Mouse (Mus musculus): Measurements from ENCODE around the gene Cxcl17. TPM values are rescaled to one million over a fixed set of nuclear protein-coding genes. Genes with fewer than 3 reads are reported as not detected.

Cxcl17 gene
- polyA plus RNA-seq, 1 experiment from 2014 or later: not detected

GRCm38 (mm10) chr7:25380392-25381283, 32.0 kb downstream of the Cxcl17 start:
- H3K27ac ChIP-seq (ENCODE audit: poor library complexity, severe bottlenecking): no peak overlapping the region
- WGBS: 46% methylated on average over 18 of the region's 18 CpGs
- peak overlapping the region; percentile 76 for H3K9ac ChIP-seq
- peak overlapping the region; percentile 49 for H3K4me3 ChIP-seq
- ATAC-seq (ENCODE audit: insufficient number of reproducible peaks, low FRiP score): no peak
- H3K4me1 ChIP-seq (replicated peaks): peaks cover 31% of the 10 kb centered on the region
- H3K27me3 ChIP-seq (replicated peaks): no peaks in the 10 kb centered on the region
- no peaks in the 10 kb centered on the region for H3K9me3 ChIP-seq (replicated peaks)
- H3K36me3 ChIP-seq: peaks cover 34% of the 10 kb centered on the region
- peak overlapping the region; percentile 93 for H3K4me2 ChIP-seq

GRCm38 (mm10) chr7:25379551-25380351, 32.9 kb downstream of the Cxcl17 start:
- peak overlapping the region; percentile 49 for H3K4me3 ChIP-seq
- H3K4me2 ChIP-seq: peak overlapping the region; percentile 93
- peak overlapping the region; percentile 74 for H3K27ac ChIP-seq (ENCODE audit: poor library complexity, severe bottlenecking)
- ATAC-seq (ENCODE audit: insufficient number of reproducible peaks, low FRiP score): peak; percentile 70
- peaks cover 26% of the 10 kb centered on the region for H3K36me3 ChIP-seq
- peaks cover 28% of the 10 kb centered on the region for H3K4me1 ChIP-seq (replicated peaks)
- WGBS: 1% methylated on average over 42 of the region's 42 CpGs
- peak overlapping the region; percentile 76 for H3K9ac ChIP-seq
- H3K27me3 ChIP-seq (replicated peaks): no peaks in the 10 kb centered on the region
- no peaks in the 10 kb centered on the region for H3K9me3 ChIP-seq (replicated peaks)

GRCm38 (mm10) chr7:25378181-25379100, 34.2 kb downstream of the Cxcl17 start:
- peaks cover 15% of the 10 kb centered on the region for H3K36me3 ChIP-seq
- WGBS: 79% methylated on average over 13 of the region's 13 CpGs
- H3K9ac ChIP-seq: no peak overlapping the region

GRCm38 (mm10) chr7:25377100-25377700, 35.5 kb downstream of the Cxcl17 start:
- Histone ChIP-seq H3K4me2 (peak overlapping the region; percentile 66), H3K36me3 (peaks cover 6% of the 10 kb centered on the region), H3K4me1 (replicated peaks) (peaks cover 28% of the 10 kb centered on the region), H3K9ac (0 out of 2 replicates have a peak overlapping the region, but pooled peaks have one; percentile 16), H3K27ac (ENCODE audit: poor library complexity, severe bottlenecking) (no peak overlapping the region), H3K27me3 (replicated peaks) (0 out of 2 replicates have a peak, but pooled peaks cover 3% of the 10 kb centered on the region), H3K4me3 (peak overlapping the region; percentile 48), H3K9me3 (replicated peaks) (no peaks in the 10 kb centered on the region)
- 33% methylated on average over 8 of the region's 8 CpGs for WGBS
- no peak for ATAC-seq (ENCODE audit: insufficient number of reproducible peaks, low FRiP score)

More at GRCm38 (mm10) chr7:25378181-25379100, 34.2 kb downstream of the Cxcl17 start:
- H3K4me1 ChIP-seq (replicated peaks): peaks cover 28% of the 10 kb centered on the region
- no peaks in the 10 kb centered on the region for H3K27me3 ChIP-seq (replicated peaks)
- ATAC-seq (ENCODE audit: insufficient number of reproducible peaks, low FRiP score): no peak
- H3K4me3 ChIP-seq: no peak overlapping the region
- no peak overlapping the region for H3K4me2 ChIP-seq
- H3K27ac ChIP-seq (ENCODE audit: poor library complexity, severe bottlenecking): no peak overlapping the region
- no peaks in the 10 kb centered on the region for H3K9me3 ChIP-seq (replicated peaks)

- Histone ChIP-seq H3K4me1 (replicated peaks) (peaks cover 28% of the 10 kb centered on the region), H3K4me2 (peak overlapping the region; percentile 66), H3K9ac (0 out of 2 replicates have a peak overlapping the region, but pooled peaks have one; percentile 16), H3K36me3 (peaks cover 4% of the 10 kb centered on the region; the same call in 1 of the 2 replicates), H3K27ac (ENCODE audit: poor library complexity, severe bottlenecking) (no peak overlapping the region), H3K9me3 (replicated peaks) (no peaks in the 10 kb centered on the region), H3K27me3 (replicated peaks) (0 out of 2 replicates have a peak, but pooled peaks cover 3% of the 10 kb centered on the region), H3K4me3 (peak overlapping the region; percentile 48)
- ATAC-seq (ENCODE audit: insufficient number of reproducible peaks, low FRiP score): peak; percentile 67; the same call in 1 of the 2 replicates
- 3% methylated on average over 17 of the region's 17 CpGs for WGBS
These were observed 36.1 kb downstream of the Cxcl17 start for GRCm38 (mm10) chr7:25376556-25376955.

GRCm38 (mm10) chr7:25372441-25372840, 40.2 kb downstream of the Cxcl17 start:
- peaks cover 13% of the 10 kb centered on the region for H3K4me1 ChIP-seq (replicated peaks)
- H3K9me3 ChIP-seq (replicated peaks): no peaks in the 10 kb centered on the region
- no peak for ATAC-seq (ENCODE audit: insufficient number of reproducible peaks, low FRiP score)
- peaks cover 38% of the 10 kb centered on the region for H3K27me3 ChIP-seq (replicated peaks)
- H3K27ac ChIP-seq (ENCODE audit: poor library complexity, severe bottlenecking): no peak overlapping the region
- H3K4me2 ChIP-seq: no peak overlapping the region
- no peak overlapping the region for H3K9ac ChIP-seq
- H3K4me3 ChIP-seq: no peak overlapping the region
- no peaks in the 10 kb centered on the region for H3K36me3 ChIP-seq
- 86% methylated on average over 5 of the region's 5 CpGs for WGBS

- Histone ChIP-seq H3K4me1 (replicated peaks) (no peaks in the 10 kb centered on the region), H3K4me3 (no peak within 1 kb of the TSS), H3K4me2 (no peak within 1 kb of the TSS), H3K9ac (no peak within 1 kb of the TSS), H3K27ac (ENCODE audit: poor library complexity, severe bottlenecking) (no peak within 1 kb of the TSS), H3K9me3 (replicated peaks) (no peaks in the 10 kb centered on the region), H3K36me3 (peaks cover 7% of the 10 kb centered on the region), H3K27me3 (replicated peaks) (peaks cover 69% of the 10 kb centered on the region)
- 44% methylated on average over 12 of the region's 12 CpGs for WGBS
- ATAC-seq (ENCODE audit: insufficient number of reproducible peaks, low FRiP score): no peak
These were observed 43.5 kb downstream of the Cxcl17 start, which contains the start of gene Cnfn for GRCm38 (mm10) chr7:25369058-25369749. Gene Cnfn (minus strand): TSS chr7:25369724.

- Histone ChIP-seq H3K9ac (no peak overlapping the region), H3K4me3 (no peak overlapping the region), H3K9me3 (replicated peaks) (no peaks in the 10 kb centered on the region), H3K27ac (ENCODE audit: poor library complexity, severe bottlenecking) (no peak overlapping the region), H3K36me3 (peaks cover 15% of the 10 kb centered on the region), H3K4me1 (replicated peaks) (no peaks in the 10 kb centered on the region), H3K27me3 (replicated peaks) (peaks cover 69% of the 10 kb centered on the region), H3K4me2 (no peak overlapping the region)
- ATAC-seq (ENCODE audit: insufficient number of reproducible peaks, low FRiP score): no peak
- 18% methylated on average over 12 of the region's 12 CpGs for WGBS
These were observed 44.4 kb downstream of the Cxcl17 start for GRCm38 (mm10) chr7:25368333-25368732.

- 4% methylated on average over 33 of the region's 33 CpGs for WGBS
- Histone ChIP-seq H3K27me3 (replicated peaks) (peaks cover 69% of the 10 kb centered on the region), H3K4me3 (peak overlapping the region; percentile 11; the same call in 1 of the 2 replicates), H3K4me2 (peak overlapping the region; percentile 42), H3K36me3 (peaks cover 21% of the 10 kb centered on the region), H3K27ac (ENCODE audit: poor library complexity, severe bottlenecking) (no peak overlapping the region), H3K4me1 (replicated peaks) (no peaks in the 10 kb centered on the region), H3K9ac (no peak overlapping the region), H3K9me3 (replicated peaks) (no peaks in the 10 kb centered on the region)
- ATAC-seq (ENCODE audit: insufficient number of reproducible peaks, low FRiP score): no peak
These were observed 44.9 kb downstream of the Cxcl17 start for GRCm38 (mm10) chr7:25367632-25368293.

Measured in heart, embryonic 12.5 days (tissue).